ENCODE assay signal across 9 mouse cellular contexts in the genomic region with DNA sequence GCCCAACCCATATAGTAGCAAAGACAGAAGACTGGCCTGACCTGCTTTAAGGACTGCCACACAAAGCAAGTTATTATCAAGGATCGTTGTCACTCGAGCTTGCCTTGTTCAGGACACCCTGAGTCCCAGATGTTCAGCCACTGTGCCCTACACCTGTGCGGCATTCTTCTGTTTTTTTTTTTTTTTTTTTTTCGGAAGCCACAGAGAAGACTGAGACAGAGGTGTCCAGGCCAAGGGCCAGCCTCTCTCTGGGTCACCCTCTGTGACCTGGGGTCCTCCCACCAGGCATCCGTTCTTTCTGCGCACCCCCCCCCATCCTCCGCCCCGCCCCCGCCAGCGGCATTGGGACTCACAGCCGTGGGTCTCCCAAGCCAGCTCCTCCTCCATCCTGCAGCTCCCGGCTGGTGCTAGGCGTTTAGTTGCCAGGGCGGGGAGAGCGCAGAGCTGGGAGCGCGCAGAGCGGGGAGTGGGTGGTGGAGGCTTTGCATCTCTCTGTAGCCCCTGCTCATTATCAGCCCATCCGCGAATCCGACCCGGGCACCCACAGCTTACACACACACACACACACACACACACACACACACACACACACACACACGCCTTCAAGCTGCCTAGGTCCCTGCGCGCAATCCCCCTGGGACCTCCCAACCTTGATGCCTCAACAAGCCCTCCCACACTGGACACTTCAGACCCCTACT. TPM values are rescaled to one million over a fixed set of nuclear protein-coding genes. Genes with fewer than 3 reads are reported as not detected.
A peak's percentile ranks its signal among the peaks of the same experiment; 100 is the strongest.
DNase-seq lines count a peak whose midpoint lies in the region; ATAC-seq and TF ChIP-seq lines count a peak whose summit lies in the region.
"Had no signal": no experiment of that assay in that cellular context is flagged by ENCODE, and none has a peak within 500 bp of the region (broad histone marks: within the 10 kb centered on the region; RNA-seq: fewer than 3 reads in every experiment).

A gene (minus strand): TSS at position 387 of the 698 bp plus-strand sequence.

- H3K4me2 ChIP-seq in intestine, embryonic 14.5 days (ENCODE audit: low read length): peak within 1 kb of the TSS; percentile 38
- 0 out of 2 replicates have a peak within 1 kb of the TSS, but pooled peaks have one; percentile 21 for H3K4me2 ChIP-seq in liver, embryonic 13.5 days
- peak within 1 kb of the TSS; percentile 41 for H3K4me2 ChIP-seq in stomach, embryonic 14.5 days (replicated peaks; ENCODE audit: low read depth, low read length)

- H3K9me3 ChIP-seq in ES-E14 (ENCODE audit: control insufficient read depth, insufficient read depth, low read depth, low read length): no peaks in the 10 kb centered on the region
- H3K9me3 ChIP-seq in intestine, embryonic 14.5 days (ENCODE audit: control insufficient read depth, low read length): no peaks in the 10 kb centered on the region
- no peaks in the 10 kb centered on the region for H3K9me3 ChIP-seq in liver, embryonic 13.5 days (replicated peaks)
- H3K9me3 ChIP-seq in stomach, embryonic 14.5 days (ENCODE audit: control insufficient read depth, low read depth, low read length): no peaks in the 10 kb centered on the region

- in situ Hi-C loops in ES-E14 (cut with MboI; ENCODE audit: low sequenced_read_pairs in 2 of 2, unreplicated experiment in 2 of 2): no loop called here

- peaks cover 0 to 5% of the 10 kb centered on the region in 2 experiments; a peak in 1 of 4 replicates for H3K4me1 ChIP-seq in ES-E14 (ENCODE audit: control insufficient read depth in 2 of 2, insufficient read depth in 2 of 2, low read length in 2 of 2, poor library complexity in 1 of 2)
- 0 out of 2 replicates have a peak, but pooled peaks cover 6% of the 10 kb centered on the region for H3K4me1 ChIP-seq in intestine, embryonic 14.5 days (replicated peaks; ENCODE audit: control insufficient read depth, insufficient read depth, low read length)
- H3K4me1 ChIP-seq in liver, embryonic 13.5 days (replicated peaks): peaks cover 9% of the 10 kb centered on the region
- no peaks in the 10 kb centered on the region for H3K4me1 ChIP-seq in stomach, embryonic 14.5 days (ENCODE audit: control insufficient read depth, insufficient read depth, low read length)

- 8% methylated on average over 21 of the region's 25 CpGs for WGBS in intestine, embryonic 14.5 days
- WGBS in liver, embryonic 13.5 days (ENCODE audit: insufficient replicate concordance): 22% methylated on average over 17 of the region's 25 CpGs
- WGBS in stomach, embryonic 14.5 days: 5% methylated on average over 24 of the region's 25 CpGs

- H3K36me3 ChIP-seq in ES-E14 (ENCODE audit: control insufficient read depth, insufficient read depth, low read length, poor library complexity, severe bottlenecking): no peaks in the 10 kb centered on the region
- no peaks in the 10 kb centered on the region for H3K36me3 ChIP-seq in intestine, embryonic 14.5 days (ENCODE audit: control insufficient read depth, insufficient read depth, low read length)
- no peaks in the 10 kb centered on the region for H3K36me3 ChIP-seq in liver, embryonic 13.5 days
- no peaks in the 10 kb centered on the region for H3K36me3 ChIP-seq in stomach, embryonic 14.5 days (ENCODE audit: control insufficient read depth, insufficient read depth, low read length)

- ATAC-seq in intestine, embryonic 14.5 days (replicated peaks; ENCODE audit: low FRiP score, low TSS enrichment, low read depth): no peak
- ATAC-seq in liver, embryonic 13.5 days (ENCODE audit: low read depth): no peak
- ATAC-seq in stomach, embryonic 14.5 days (ENCODE audit: insufficient number of reproducible peaks, insufficient read depth, low FRiP score, low read depth): 0 out of 2 replicates have a peak, but pooled peaks have one; percentile 43

- intact Hi-C loops in gastrocnemius, postnatal 14 days (cut with DNase I; ENCODE audit: low total_unique reads): no loop called here

- H3K9ac ChIP-seq in ES-E14 (ENCODE audit: insufficient read depth, low read depth, low read length, poor library complexity, severe bottlenecking): peak within 1 kb of the TSS; percentile 46; the same call in 1 of the 2 replicates
- no peak within 1 kb of the TSS for H3K9ac ChIP-seq in intestine, embryonic 14.5 days (ENCODE audit: low read length)
- no peak within 1 kb of the TSS for H3K9ac ChIP-seq in liver, embryonic 13.5 days
- H3K9ac ChIP-seq in stomach, embryonic 14.5 days (replicated peaks; ENCODE audit: low read depth, low read length): no peak within 1 kb of the TSS

- H3K27me3 ChIP-seq in intestine, embryonic 14.5 days (replicated peaks; ENCODE audit: control insufficient read depth, insufficient read depth, low read length): 0 out of 2 replicates have a peak, but pooled peaks cover 3% of the 10 kb centered on the region
- peaks cover 28% of the 10 kb centered on the region for H3K27me3 ChIP-seq in liver, embryonic 13.5 days
- no peaks in the 10 kb centered on the region for H3K27me3 ChIP-seq in stomach, embryonic 14.5 days (ENCODE audit: control insufficient read depth, insufficient read depth, low read length)

- H3K4me3 ChIP-seq in ES-E14 (ENCODE audit: insufficient read depth in 1 of 2, low read depth in 1 of 2, low read length in 2 of 2, poor library complexity in 1 of 2, severe bottlenecking in 1 of 2): peak within 1 kb of the TSS; percentile 50 to 55
- H3K4me3 ChIP-seq in intestine, embryonic 14.5 days (ENCODE audit: low read depth, low read length): peak within 1 kb of the TSS; percentile 15
- H3K4me3 ChIP-seq in liver, embryonic 13.5 days (replicated peaks): no peak within 1 kb of the TSS
- peak within 1 kb of the TSS; percentile 14; the same call in 1 of the 2 replicates for H3K4me3 ChIP-seq in stomach, embryonic 14.5 days (ENCODE audit: low read depth, low read length)

- DNase-seq in gastrocnemius, postnatal 14 days: peak; percentile 40
- no peak for DNase-seq in gastrocnemius, adult 18-20 months (ENCODE audit: low spot score)
- DNase-seq in ES-E14 (ENCODE audit: low read depth, low spot score): no peak
- DNase-seq in embryo, embryonic 9.5 days (ENCODE audit: extremely low spot score): peak; percentile 48
- no peak for DNase-seq in intestine, embryonic 14.5 days (ENCODE audit: low spot score)
- no peak for DNase-seq in liver, embryonic 13.5 days
- no peak for DNase-seq in urinary bladder, postnatal 25 days (ENCODE audit: low spot score)

- H3K27ac ChIP-seq in ES-E14 (ENCODE audit: insufficient read depth, low read depth, low read length, poor library complexity, severe bottlenecking): no peak within 1 kb of the TSS
- H3K27ac ChIP-seq in intestine, embryonic 14.5 days (ENCODE audit: low read depth): no peak within 1 kb of the TSS
- H3K27ac ChIP-seq in liver, embryonic 13.5 days: no peak within 1 kb of the TSS
- H3K27ac ChIP-seq in stomach, embryonic 14.5 days (ENCODE audit: low read length): no peak within 1 kb of the TSS

TF ChIP-seq in ES-E14, 5 proteins besides CTCF, POLR2A, EP300 and RAD21:
- TF ChIP-seq HCFC1 (IDR thresholded peaks at IDR 0.05; ENCODE audit: borderline replicate concordance, insufficient read depth, low read length): no peak
- no peak for TF ChIP-seq ZNF384 (IDR thresholded peaks at IDR 0.05; ENCODE audit: low read depth, low read length)
- TF ChIP-seq ZC3H11A (IDR thresholded peaks at IDR 0.05; ENCODE audit: borderline replicate concordance, low read depth, low read length): no peak
- no peak for TF ChIP-seq CHD2 (IDR thresholded peaks at IDR 0.05; ENCODE audit: low read depth, low read length)
- TF ChIP-seq MAFK (IDR thresholded peaks at IDR 0.05; ENCODE audit: insufficient read depth, low read depth, low read length): no peak

RNA-seq across cellular contexts. Expression of the gene that starts here (rescaled TPM):
- not detected for total RNA-seq in gastrocnemius, postnatal 14 days (2021)
- total RNA-seq in gastrocnemius, adult 18-20 months (2021): not detected
- total RNA-seq in ES-E14 (2012; rRNA removed): not detected in 2 replicates
- polyA plus RNA-seq in intestine, embryonic 14.5 days (2014; fragmentation: Nextera tagmentation; extraction: Ambion mirVana): not detected in 2 replicates
- polyA plus RNA-seq in liver, embryonic 13.5 days (2015; fragmentation: Nextera tagmentation; extraction: Ambion mirVana): not detected in 2 replicates
- not detected in 2 replicates for polyA plus RNA-seq in stomach, embryonic 14.5 days (2014; fragmentation: Nextera tagmentation; extraction: Ambion mirVana)
- total RNA-seq: gastrocnemius, postnatal 4 days had no signal

Comparison
In these comparisons a context has a peak if more than half of its experiments do, and no peak if none do; other contexts are left out.
1. Peak in DNase-seq in gastrocnemius, postnatal 14 days; RNA of the gene not detected or under 1 TPM.
2. Peak in ATAC-seq, H3K4me3 ChIP-seq and H3K4me2 ChIP-seq in stomach, embryonic 14.5 days; RNA of the gene not detected or under 1 TPM.